Mouse (Mus musculus) megakaryocyte progenitor cell, adult 5-6 weeks (primary cell): ENCODE measurements around the gene Lamtor2. TPM values are rescaled to one million over a fixed set of nuclear protein-coding genes. Genes with fewer than 3 reads are reported as not detected.

Source experiments
- ATAC-seq: replicated peaks from 2 replicates; pipeline ENCODE4 v1.8.0; 2016; ENCODE audit warnings: mild to moderate bottlenecking, moderate TSS enrichment, inconsistent platforms; ENCODE audit not compliant: poor library complexity
- total RNA-seq, 2 experiments: library from RNA; stranded (forward) in 1 of 2; stranded (reverse) in 1 of 2; fragments of 157-497, 149-512 nt in 1 of 2; fragments of 200-1000 nt in 1 of 2; gene quantifications; 2 replicates each; pipeline versions ENCODE4 v1.2.3 to v1.2.4; 2015 to 2017

Lamtor2 gene
- total RNA-seq, 2 experiments from 2014 or later, result 46.4 to 115 TPM

DNA sequence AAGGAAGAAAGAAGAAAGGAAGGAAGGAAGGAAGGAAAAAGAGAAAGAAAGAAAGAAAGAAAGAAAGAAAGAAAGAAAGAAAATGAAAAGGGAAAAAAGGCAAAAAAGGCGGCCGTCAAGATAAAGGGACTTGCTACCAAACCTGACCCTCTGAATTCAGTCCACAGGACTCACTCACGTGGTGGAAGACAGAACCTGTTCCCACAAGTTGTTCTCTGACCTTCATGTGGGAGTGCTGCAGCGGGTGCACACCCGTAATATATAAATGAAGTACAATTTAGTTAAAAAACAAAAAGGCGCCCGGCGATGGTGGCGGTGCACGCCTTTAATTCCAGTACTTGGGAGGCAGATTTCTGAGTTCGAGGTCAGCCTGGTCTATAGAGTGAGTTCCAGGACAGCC, 24.2 kb downstream of the Lamtor2 start:
- ATAC-seq, result no peak

- ATAC-seq, result no peak
These were observed 25.3 kb downstream of the Lamtor2 start for GRCm38 (mm10) chr3:88527565-88527964.

- ATAC-seq, result peak; percentile 91
These were observed 26.4 kb downstream of the Lamtor2 start for GRCm38 (mm10) chr3:88526157-88527131.

DNA sequence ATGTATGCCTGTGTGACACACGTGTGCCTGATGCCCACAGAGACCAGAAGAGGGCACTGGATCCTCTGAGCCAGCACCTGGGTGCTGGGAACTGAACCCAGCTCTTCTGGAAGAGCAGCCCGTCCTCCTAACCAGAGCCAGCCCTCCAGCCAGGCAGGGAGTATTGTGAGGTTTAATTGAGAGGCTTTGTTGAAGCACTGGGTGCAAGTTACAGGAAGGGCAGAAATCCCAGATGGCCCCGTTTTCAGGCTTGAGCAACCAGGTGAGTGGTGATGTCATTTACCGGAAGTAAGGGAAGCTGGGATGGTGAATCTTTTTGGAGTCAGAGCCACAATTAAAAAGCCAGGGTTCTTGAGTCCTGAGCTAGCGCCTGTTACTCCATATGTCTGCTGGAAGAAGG, 27.9 kb downstream of the Lamtor2 start:
- ATAC-seq, result no peak

GRCm38 (mm10) chr3:88523027-88523426, 29.8 kb downstream of the Lamtor2 start:
- no peak for ATAC-seq

- peak; percentile 76 for ATAC-seq
These were observed 31.0 kb downstream of the Lamtor2 start for GRCm38 (mm10) chr3:88521803-88522331.

- no peak for ATAC-seq
These were observed 31.7 kb downstream of the Lamtor2 start for GRCm38 (mm10) chr3:88521156-88521555.

GRCm38 (mm10) chr3:88520078-88520477, 32.8 kb downstream of the Lamtor2 start:
- no peak for ATAC-seq

GRCm38 (mm10) chr3:88518411-88518810, 34.5 kb downstream of the Lamtor2 start:
- no peak for ATAC-seq

DNA sequence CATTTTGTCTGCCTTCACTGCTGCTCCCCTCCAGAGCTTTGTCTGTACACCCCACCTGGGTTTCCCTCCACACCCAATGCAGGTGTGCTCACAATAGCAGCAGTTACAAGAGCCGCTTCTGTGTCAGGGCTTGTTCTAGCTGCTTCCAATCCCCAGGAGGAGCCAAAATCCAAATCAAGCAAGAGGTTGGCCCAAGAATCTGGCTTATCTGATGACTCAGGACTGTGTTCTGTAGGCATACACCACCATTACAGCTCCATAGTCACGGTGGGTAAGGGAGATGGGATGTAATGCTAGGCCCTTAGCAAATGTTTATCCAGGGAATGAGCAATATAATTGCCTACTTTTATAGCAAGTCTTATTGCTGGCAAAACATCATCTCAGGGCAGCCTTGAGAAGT, 36.5 kb downstream of the Lamtor2 start:
- no peak for ATAC-seq

DNA sequence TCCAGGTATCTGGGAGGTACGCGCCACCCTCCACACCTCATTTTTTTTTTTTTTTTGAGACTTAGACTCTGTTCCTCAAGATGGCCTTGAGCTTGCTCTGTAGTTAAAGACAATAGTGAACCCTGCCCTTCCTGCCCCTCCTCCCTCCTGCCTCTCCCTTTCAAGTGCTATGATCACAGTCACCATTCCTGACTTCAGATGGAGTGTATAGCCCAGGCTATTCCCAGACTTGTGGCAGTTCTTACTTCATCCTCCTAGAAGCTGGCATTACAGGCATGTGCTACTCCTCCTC, 37.8 kb downstream of the Lamtor2 start:
- ATAC-seq, result no peak

DNA sequence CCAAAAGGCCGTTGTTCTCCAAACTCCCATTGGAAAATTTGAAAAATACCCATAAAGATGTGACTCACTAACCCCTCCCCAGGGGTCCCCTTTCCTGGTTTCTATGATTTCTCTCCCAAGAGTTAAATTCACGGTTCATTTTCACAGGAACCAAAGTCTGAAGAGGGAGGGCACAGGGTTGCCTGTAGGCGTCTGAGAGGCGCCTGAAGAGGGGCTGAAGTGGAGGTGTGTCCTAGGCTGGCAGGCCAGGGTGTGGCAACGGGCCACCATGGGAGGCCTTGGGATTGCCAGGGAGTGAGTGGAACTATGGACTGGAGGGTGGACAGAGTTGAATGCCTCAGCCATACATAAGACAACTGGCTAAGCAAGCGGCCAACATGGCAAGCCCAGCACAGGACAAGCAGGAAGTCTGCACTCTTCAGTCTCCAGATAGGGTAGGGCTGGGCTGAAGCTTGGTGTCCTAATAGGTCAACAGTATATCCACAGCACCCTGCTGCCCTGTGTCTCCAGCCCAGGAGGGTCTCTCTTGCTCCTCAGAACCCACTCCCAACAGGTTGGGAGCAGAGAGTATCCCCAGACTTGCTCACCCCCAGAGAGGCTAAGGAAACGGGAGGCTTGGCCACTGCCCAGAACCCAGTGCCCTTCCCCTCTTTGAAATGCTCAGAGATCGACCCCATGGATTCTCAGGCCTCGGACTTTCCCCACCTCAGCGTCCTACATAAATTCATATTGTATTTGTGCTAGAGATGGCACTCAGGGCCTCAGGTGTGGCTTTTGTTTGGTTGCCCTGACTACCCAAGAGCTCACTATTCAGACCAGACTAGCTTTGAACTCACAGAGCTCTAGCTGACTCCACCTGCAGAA, 38.4 kb downstream of the Lamtor2 start:
- ATAC-seq, result no peak

GRCm38 (mm10) chr3:88513546-88514115, 39.2 kb downstream of the Lamtor2 start:
- ATAC-seq, result no peak

GRCm38 (mm10) chr3:88512896-88513545, 39.9 kb downstream of the Lamtor2 start:
- no peak for ATAC-seq

DNA sequence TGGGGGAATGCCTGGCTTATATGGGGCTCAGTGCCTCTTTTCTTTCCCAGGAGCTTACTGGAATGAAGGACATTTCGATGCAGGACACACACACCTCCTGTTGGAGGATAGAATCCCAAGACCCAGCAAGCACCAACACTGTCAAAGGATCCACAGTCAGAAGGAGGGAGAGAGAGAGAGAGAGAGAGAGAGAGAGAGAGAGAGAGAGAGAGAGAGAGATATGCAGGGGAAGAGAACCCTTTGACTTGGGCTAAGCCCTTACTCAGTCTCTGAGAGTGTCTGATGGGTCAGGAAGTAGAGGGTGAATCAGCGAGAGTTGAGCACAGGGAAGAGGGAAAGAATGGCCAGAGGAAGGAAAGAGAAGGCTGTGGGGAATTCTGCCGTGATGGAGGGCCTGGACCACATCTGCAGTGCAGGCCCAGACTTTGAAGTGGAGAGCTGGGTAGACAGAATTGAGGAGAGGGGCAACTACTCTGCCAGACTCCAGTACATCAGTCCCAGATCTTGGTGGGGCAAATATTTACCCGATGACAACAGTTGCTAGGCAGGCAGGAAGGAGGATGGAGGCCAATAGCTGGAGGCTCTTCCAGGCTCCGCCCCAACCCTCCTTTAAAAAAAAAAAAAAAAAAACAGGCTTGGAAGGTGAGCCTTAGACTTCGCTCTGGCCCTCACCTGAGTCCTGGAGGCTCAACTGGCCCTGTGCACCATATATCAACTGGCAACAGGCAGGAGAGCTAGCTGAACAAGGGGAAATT, 40.6 kb downstream of the Lamtor2 start:
- ATAC-seq, result no peak

GRCm38 (mm10) chr3:88511559-88511958, 41.3 kb downstream of the Lamtor2 start:
- no peak for ATAC-seq

DNA sequence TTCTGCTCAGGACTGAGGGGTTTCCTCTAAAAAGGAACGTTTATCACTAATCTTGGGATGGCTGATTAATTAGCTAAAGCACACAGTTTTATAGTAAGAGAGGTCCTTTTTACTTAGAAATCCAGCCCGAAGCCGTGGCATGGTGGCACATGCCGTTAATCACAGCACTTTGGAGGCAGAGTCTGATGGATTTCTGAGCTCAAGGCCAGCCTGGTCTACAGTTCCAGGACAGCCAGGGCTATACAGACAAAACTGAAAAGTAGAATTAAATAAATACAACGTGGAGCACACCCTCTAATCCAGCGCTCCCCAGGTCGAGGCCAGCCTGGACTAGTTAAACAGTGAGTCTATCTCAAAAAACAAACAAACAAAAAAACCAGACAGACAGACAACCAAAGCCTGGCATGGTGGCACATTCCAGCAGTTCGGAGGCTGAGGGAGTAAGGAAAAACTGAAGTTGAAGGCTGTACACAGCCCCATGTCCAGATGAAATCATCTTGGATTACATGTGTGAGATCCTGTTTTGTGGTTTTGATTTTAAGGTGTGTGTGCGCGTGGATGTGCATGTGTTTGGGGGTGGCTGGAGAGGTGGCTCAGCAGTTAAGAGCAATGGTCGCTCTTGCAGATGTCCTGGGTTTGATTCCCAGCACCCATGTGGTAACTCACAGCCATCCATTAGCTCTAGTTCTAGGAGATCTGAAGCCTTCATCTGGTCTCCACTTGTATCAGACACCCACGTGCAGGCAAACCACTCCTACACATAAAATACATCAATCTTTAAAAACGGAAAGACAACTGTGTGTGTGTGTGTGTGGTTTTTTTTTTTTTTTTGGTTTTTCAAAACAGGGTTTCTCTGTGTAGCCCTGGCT, 42.2 kb downstream of the Lamtor2 start:
- ATAC-seq, result no peak

- peak; percentile 90 for ATAC-seq
These were observed 43.0 kb downstream of the Lamtor2 start, which contains the start of gene Lmna for GRCm38 (mm10) chr3:88509692-88510420. Lmna (minus strand) TSS chr3:88509956.
